Mouse (Mus musculus) testis, postnatal 10 days (tissue): ENCODE results near the gene Zfp750.

Experiments
- DNase-seq: peaks from one replicate; pipeline ENCODE4 v3.0.0; 2021; ENCODE audit warnings: low spot score

Gene Zfp750

GRCm38 (mm10) chr11:121536528-121536927 is 17.4 kb upstream of the Zfp750 start:
- DNase-seq: no peak

GRCm38 (mm10) chr11:121529747-121530146 is 10.6 kb upstream of the Zfp750 start:
- DNase-seq: no peak

GRCm38 (mm10) chr11:121524191-121524590 is 5.1 kb upstream of the Zfp750 start:
- DNase-seq: no peak

GRCm38 (mm10) chr11:121522156-121522762 is 3.1 kb upstream of the Zfp750 start:
- DNase-seq: no peak

- DNase-seq: no peak
Observed at GRCm38 (mm10) chr11:121520761-121521160, 1.6 kb upstream of the Zfp750 start.

GRCm38 (mm10) chr11:121519703-121520102 is 570 bp upstream of the Zfp750 start:
- no peak for DNase-seq

GRCm38 (mm10) chr11:121517687-121518465 is 1.3 kb downstream of the Zfp750 start:
- no peak for DNase-seq

GRCm38 (mm10) chr11:121516906-121517305 is 2.2 kb downstream of the Zfp750 start:
- DNase-seq: no peak

- no peak for DNase-seq
Observed at GRCm38 (mm10) chr11:121515996-121516395, 3.1 kb downstream of the Zfp750 start.

- no peak for DNase-seq
Observed at GRCm38 (mm10) chr11:121512896-121513572, 6.1 kb downstream of the Zfp750 start.

- DNase-seq: no peak
Observed at GRCm38 (mm10) chr11:121510512-121511246, 8.5 kb downstream of the Zfp750 start.

- DNase-seq: no peak
Observed at GRCm38 (mm10) chr11:121508478-121508877, 10.7 kb downstream of the Zfp750 start.

GRCm38 (mm10) chr11:121502000-121502860 is 16.9 kb downstream of the Zfp750 start:
- no peak for DNase-seq

- DNase-seq: no peak
Observed at GRCm38 (mm10) chr11:121501525-121501924, 17.6 kb downstream of the Zfp750 start.

- DNase-seq: no peak
Observed at GRCm38 (mm10) chr11:121500595-121500994, 18.5 kb downstream of the Zfp750 start.

GRCm38 (mm10) chr11:121490651-121491050 is 28.5 kb downstream of the Zfp750 start:
- DNase-seq: no peak

- DNase-seq: no peak
Observed at GRCm38 (mm10) chr11:121485882-121486281, 33.3 kb downstream of the Zfp750 start.

- no peak for DNase-seq
Observed at GRCm38 (mm10) chr11:121481129-121481528, 38.0 kb downstream of the Zfp750 start.

- no peak for DNase-seq
Observed at GRCm38 (mm10) chr11:121479476-121480203, 39.5 kb downstream of the Zfp750 start.

- peak; percentile 89 for DNase-seq
Observed at GRCm38 (mm10) chr11:121475699-121476415, 43.3 kb downstream of the Zfp750 start.
